Mouse (Mus musculus): ENCODE results near the gene Nfic. TPM values are rescaled to one million over a fixed set of nuclear protein-coding genes. Genes with fewer than 3 reads are reported as not detected.

Gene Nfic
- polyA plus RNA-seq, 1 experiment from 2014 or later: 57.2 TPM

- DNase-seq (ENCODE audit: low spot score): peak; percentile 100
- H3K4me3 ChIP-seq (ENCODE audit: low read depth, low read length): peak within 1 kb of the TSS; percentile 97
- peak; percentile 91 for ATAC-seq (replicated peaks; ENCODE audit: low FRiP score, low TSS enrichment, low read depth)
- H3K9ac ChIP-seq (ENCODE audit: low read length): peak within 1 kb of the TSS; percentile 87
- WGBS: 4% methylated on average over 51 of the region's 54 CpGs
- no peaks in the 10 kb centered on the region for H3K27me3 ChIP-seq (replicated peaks; ENCODE audit: control insufficient read depth, insufficient read depth, low read length)
- H3K9me3 ChIP-seq (ENCODE audit: control insufficient read depth, low read length): no peaks in the 10 kb centered on the region
- H3K27ac ChIP-seq (ENCODE audit: low read depth): peak within 1 kb of the TSS; percentile 85
- H3K4me2 ChIP-seq (ENCODE audit: low read length): peak within 1 kb of the TSS; percentile 96
- H3K36me3 ChIP-seq (ENCODE audit: control insufficient read depth, insufficient read depth, low read length): peaks cover 32% of the 10 kb centered on the region
- H3K4me1 ChIP-seq (replicated peaks; ENCODE audit: control insufficient read depth, insufficient read depth, low read length): peaks cover 10% of the 10 kb centered on the region
These were observed 71.4 kb downstream of the Nfic start, which contains the start of the genes Dohh and Gm48551 for GRCm38 (mm10) chr10:81383802-81384604. Dohh (plus strand) TSS chr10:81384428. Gm48551 (plus strand) TSS chr10:81384466.

- peak; percentile 58 for DNase-seq (ENCODE audit: low spot score)
- ATAC-seq (replicated peaks; ENCODE audit: low FRiP score, low TSS enrichment, low read depth): no peak
- Histone ChIP-seq H3K27me3 (replicated peaks; ENCODE audit: control insufficient read depth, insufficient read depth, low read length) (no peaks in the 10 kb centered on the region), H3K36me3 (ENCODE audit: control insufficient read depth, insufficient read depth, low read length) (peaks cover 12% of the 10 kb centered on the region), H3K9ac (ENCODE audit: low read length) (no peak overlapping the region), H3K9me3 (ENCODE audit: control insufficient read depth, low read length) (no peaks in the 10 kb centered on the region), H3K4me2 (ENCODE audit: low read length) (no peak overlapping the region), H3K4me1 (replicated peaks; ENCODE audit: control insufficient read depth, insufficient read depth, low read length) (peaks cover 16% of the 10 kb centered on the region), H3K27ac (ENCODE audit: low read depth) (no peak overlapping the region), H3K4me3 (ENCODE audit: low read depth, low read length) (no peak overlapping the region)
- 68% methylated on average over 5 of the region's 5 CpGs for WGBS
These were observed 73.4 kb downstream of the Nfic start for GRCm38 (mm10) chr10:81382039-81382438.

GRCm38 (mm10) chr10:81379809-81380378 is 75.5 kb downstream of the Nfic start:
- Histone ChIP-seq H3K4me1 (replicated peaks; ENCODE audit: control insufficient read depth, insufficient read depth, low read length) (peaks cover 16% of the 10 kb centered on the region), H3K36me3 (ENCODE audit: control insufficient read depth, insufficient read depth, low read length) (peaks cover 8% of the 10 kb centered on the region), H3K4me2 (ENCODE audit: low read length) (no peak overlapping the region), H3K27ac (ENCODE audit: low read depth) (no peak overlapping the region), H3K9me3 (ENCODE audit: control insufficient read depth, low read length) (no peaks in the 10 kb centered on the region), H3K27me3 (replicated peaks; ENCODE audit: control insufficient read depth, insufficient read depth, low read length) (no peaks in the 10 kb centered on the region), H3K4me3 (ENCODE audit: low read depth, low read length) (no peak overlapping the region), H3K9ac (ENCODE audit: low read length) (no peak overlapping the region)
- 86% methylated on average over 6 of the region's 6 CpGs for WGBS
- DNase-seq (ENCODE audit: low spot score) (no peak), ATAC-seq (replicated peaks; ENCODE audit: low FRiP score, low TSS enrichment, low read depth) (no peak)

GRCm38 (mm10) chr10:81379183-81379553 is 76.3 kb downstream of the Nfic start:
- WGBS: 56% methylated on average over 3 of the region's 3 CpGs
- peaks cover 14% of the 10 kb centered on the region for H3K36me3 ChIP-seq (ENCODE audit: control insufficient read depth, insufficient read depth, low read length)
- H3K4me3 ChIP-seq (ENCODE audit: low read depth, low read length): peak overlapping the region; percentile 71
- H3K4me2 ChIP-seq (ENCODE audit: low read length): peak overlapping the region; percentile 58
- peak overlapping the region; percentile 53 for H3K9ac ChIP-seq (ENCODE audit: low read length)
- DNase-seq (ENCODE audit: low spot score): no peak
- H3K27ac ChIP-seq (ENCODE audit: low read depth): peak overlapping the region; percentile 81
- ATAC-seq (replicated peaks; ENCODE audit: low FRiP score, low TSS enrichment, low read depth): no peak
- no peaks in the 10 kb centered on the region for H3K9me3 ChIP-seq (ENCODE audit: control insufficient read depth, low read length)
- H3K27me3 ChIP-seq (replicated peaks; ENCODE audit: control insufficient read depth, insufficient read depth, low read length): no peaks in the 10 kb centered on the region
- H3K4me1 ChIP-seq (replicated peaks; ENCODE audit: control insufficient read depth, insufficient read depth, low read length): peaks cover 15% of the 10 kb centered on the region

- Histone ChIP-seq H3K9me3 (ENCODE audit: control insufficient read depth, low read length) (no peaks in the 10 kb centered on the region), H3K27me3 (replicated peaks; ENCODE audit: control insufficient read depth, insufficient read depth, low read length) (no peaks in the 10 kb centered on the region), H3K4me3 (ENCODE audit: low read depth, low read length) (peak overlapping the region; percentile 71), H3K36me3 (ENCODE audit: control insufficient read depth, insufficient read depth, low read length) (peaks cover 19% of the 10 kb centered on the region), H3K27ac (ENCODE audit: low read depth) (peak overlapping the region; percentile 81), H3K9ac (ENCODE audit: low read length) (peak overlapping the region; percentile 85), H3K4me1 (replicated peaks; ENCODE audit: control insufficient read depth, insufficient read depth, low read length) (peaks cover 15% of the 10 kb centered on the region), H3K4me2 (ENCODE audit: low read length) (peak overlapping the region; percentile 58)
- ATAC-seq (replicated peaks; ENCODE audit: low FRiP score, low TSS enrichment, low read depth) (peak; percentile 92), DNase-seq (ENCODE audit: low spot score) (peak; percentile 100)
- under 1% methylated on average over 46 of the region's 46 CpGs for WGBS
These were observed 76.8 kb downstream of the Nfic start for GRCm38 (mm10) chr10:81378553-81379182.

- under 1% methylated on average over 56 of the region's 59 CpGs for WGBS
- Histone ChIP-seq H3K4me3 (ENCODE audit: low read depth, low read length) (peak within 1 kb of the TSS; percentile 71), H3K4me2 (ENCODE audit: low read length) (peak within 1 kb of the TSS; percentile 86), H3K27ac (ENCODE audit: low read depth) (peak within 1 kb of the TSS; percentile 81), H3K4me1 (replicated peaks; ENCODE audit: control insufficient read depth, insufficient read depth, low read length) (peaks cover 15% of the 10 kb centered on the region), H3K9ac (ENCODE audit: low read length) (peak within 1 kb of the TSS; percentile 85), H3K36me3 (ENCODE audit: control insufficient read depth, insufficient read depth, low read length) (peaks cover 26% of the 10 kb centered on the region), H3K9me3 (ENCODE audit: control insufficient read depth, low read length) (no peaks in the 10 kb centered on the region), H3K27me3 (replicated peaks; ENCODE audit: control insufficient read depth, insufficient read depth, low read length) (no peaks in the 10 kb centered on the region)
- DNase-seq (ENCODE audit: low spot score) (peak; percentile 55), ATAC-seq (replicated peaks; ENCODE audit: low FRiP score, low TSS enrichment, low read depth) (peak; percentile 64)
These were observed 77.5 kb downstream of the Nfic start, which contains the start of gene Fzr1 for GRCm38 (mm10) chr10:81377793-81378552. Fzr1 (minus strand) TSS chr10:81378516.

GRCm38 (mm10) chr10:81377362-81377664 is 78.1 kb downstream of the Nfic start:
- DNase-seq (ENCODE audit: low spot score) (no peak), ATAC-seq (replicated peaks; ENCODE audit: low FRiP score, low TSS enrichment, low read depth) (no peak)
- peaks cover 15% of the 10 kb centered on the region for H3K4me1 ChIP-seq (replicated peaks; ENCODE audit: control insufficient read depth, insufficient read depth, low read length)
- 44% methylated on average over 2 of the region's 2 CpGs for WGBS
- H3K9ac ChIP-seq (ENCODE audit: low read length): peak overlapping the region; percentile 85
- H3K9me3 ChIP-seq (ENCODE audit: control insufficient read depth, low read length): no peaks in the 10 kb centered on the region
- H3K4me2 ChIP-seq (ENCODE audit: low read length): peak overlapping the region; percentile 86
- H3K36me3 ChIP-seq (ENCODE audit: control insufficient read depth, insufficient read depth, low read length): peaks cover 32% of the 10 kb centered on the region
- H3K27me3 ChIP-seq (replicated peaks; ENCODE audit: control insufficient read depth, insufficient read depth, low read length): no peaks in the 10 kb centered on the region
- H3K4me3 ChIP-seq (ENCODE audit: low read depth, low read length): peak overlapping the region; percentile 71
- H3K27ac ChIP-seq (ENCODE audit: low read depth): peak overlapping the region; percentile 27; the same call in 1 of the 2 replicates

Measured in intestine, embryonic 14.5 days (tissue).